Mouse (Mus musculus): ENCODE data around the gene Olfr681. TPM values are rescaled to one million over a fixed set of nuclear protein-coding genes. Genes with fewer than 3 reads are reported as not detected.

Olfr681 gene
- total RNA-seq (2023) = not detected

GRCm38 (mm10) chr7:105116536-105116935 lies at the start of gene Olfr681:
TSS of gene Olfr681 (plus strand) at chr7:105116836.

GRCm38 (mm10) chr7:105080905-105081304 lies 35.7 kb upstream of the Olfr681 start, which contains the start of gene Olfr679:
TSS of gene Olfr679 (plus strand) at chr7:105081205.

DNA sequence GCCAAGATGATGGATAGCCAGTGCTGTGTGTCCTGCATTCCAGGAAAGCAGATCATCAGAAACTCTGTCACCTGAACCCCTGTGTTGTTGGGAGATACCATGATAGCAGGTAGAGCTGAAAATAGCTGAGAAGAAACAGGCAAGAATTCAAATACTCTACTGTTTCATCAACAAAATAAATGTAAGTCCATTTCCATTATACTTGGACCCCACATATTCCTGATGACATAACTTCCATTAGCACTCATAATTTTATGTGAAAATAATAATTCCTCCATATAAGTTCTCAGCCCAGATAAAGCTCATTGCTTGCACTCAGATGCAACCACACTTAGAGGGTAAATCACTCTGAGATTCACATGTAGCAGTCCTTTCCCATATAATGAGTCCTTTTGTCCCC lies 23.9 kb upstream of the Olfr681 start, which contains the start of gene Olfr680-ps1:
Olfr680-ps1 (minus strand) TSS at position 101 of the 400 bp plus-strand sequence.

DNA sequence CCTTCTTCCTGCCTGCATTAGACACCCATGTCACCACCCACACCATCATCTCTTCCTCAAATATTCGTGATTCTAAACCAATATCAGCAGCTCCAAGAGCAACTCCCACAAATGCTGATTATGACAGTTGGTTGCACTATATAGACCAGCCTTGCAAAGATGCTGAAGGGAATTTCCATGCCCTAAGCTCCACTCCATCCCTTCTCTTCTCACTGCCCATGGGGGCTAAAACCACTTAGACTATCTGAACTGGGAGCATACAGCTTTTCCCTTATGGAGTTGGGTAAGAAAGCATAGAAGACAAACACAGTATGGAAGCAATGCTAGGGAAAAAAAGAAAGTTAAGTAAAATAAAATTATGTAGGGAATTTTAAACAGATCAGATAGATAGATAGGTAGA lies 30.3 kb downstream of the Olfr681 start, which contains the start of gene Olfr683:
Olfr683 (minus strand) TSS at position 101 of the 400 bp plus-strand sequence.

GRCm38 (mm10) chr7:105163553-105163952 lies 46.9 kb downstream of the Olfr681 start, which contains the start of gene Olfr684:
TSS of gene Olfr684 (minus strand) at chr7:105163653.

Other genes with a start within 250 kb of the Olfr681 start
- gene Olfr665, start 238.8 kb upstream of the Olfr681 start, total RNA-seq (2023) = not detected
- not detected for gene Olfr666, start 220.9 kb upstream of the Olfr681 start, total RNA-seq (2023)
- not detected for gene Olfr667, start 195.4 kb upstream of the Olfr681 start, total RNA-seq (2023)
- gene Olfr668, start 188.8 kb upstream of the Olfr681 start, total RNA-seq (2023) = not detected
- not detected for gene Olfr669, start 182.6 kb upstream of the Olfr681 start, total RNA-seq (2023)
- gene Olfr670, start 154.2 kb upstream of the Olfr681 start, total RNA-seq (2023) = not detected
- gene Olfr671, start 137.7 kb upstream of the Olfr681 start, total RNA-seq (2023) = not detected
- gene Olfr672, start 114.8 kb upstream of the Olfr681 start, total RNA-seq (2023) = not detected
- not detected for gene Olfr675, start 88.4 kb upstream of the Olfr681 start, total RNA-seq (2023)
- not detected for gene Olfr676, start 84.1 kb upstream of the Olfr681 start, total RNA-seq (2023)
- not detected for gene Olfr677, start 65.5 kb upstream of the Olfr681 start, total RNA-seq (2023)
- not detected for gene Olfr678, start 52.4 kb upstream of the Olfr681 start, total RNA-seq (2023)
- not detected for gene Olfr679, start 35.6 kb upstream of the Olfr681 start, total RNA-seq (2023)
- gene Olfr680-ps1, start 24.0 kb upstream of the Olfr681 start, total RNA-seq (2023) = not detected
- not detected for gene Olfr683, start 30.2 kb downstream of the Olfr681 start, total RNA-seq (2023)
- gene Olfr684, start 46.8 kb downstream of the Olfr681 start, total RNA-seq (2023) = not detected
- not detected for gene Olfr685, start 69.2 kb downstream of the Olfr681 start, total RNA-seq (2023)
- gene Olfr686, start 90.6 kb downstream of the Olfr681 start, total RNA-seq (2023) = not detected
- gene Olfr688, start 171.3 kb downstream of the Olfr681 start, total RNA-seq (2023) = not detected
- not detected for gene Olfr689, start 194.3 kb downstream of the Olfr681 start, total RNA-seq (2023)
- gene Olfr690, start 217.3 kb downstream of the Olfr681 start, total RNA-seq (2023) = not detected
- gene Olfr691, start 225.4 kb downstream of the Olfr681 start, total RNA-seq (2023) = not detected